Mouse (Mus musculus) pancreas, adult 10 weeks (tissue): ENCODE data around the gene Scgb1b10. TPM values are rescaled to one million over a fixed set of nuclear protein-coding genes. Genes with fewer than 3 reads are reported as not detected.

Source experiments
- polyA plus RNA-seq: library from polyadenylated mRNA; stranded (reverse); fragments of 350-450 nt; fragmentation: Illumina TruSeq; extraction: RNeasy Lipid Tissue Mini Kit (QIAGEN cat#74804); gene quantifications from one replicate; pipeline ENCODE4 v1.2.3, GENCODE M21; 2015; ENCODE audit warnings: low read depth, low replicate concordance; ENCODE audit not compliant: insufficient read depth

The Scgb1b10 gene
- not detected for polyA plus RNA-seq

GRCm38 (mm10) chr7:32100553-32100952, at the start of gene Scgb1b10:
Scgb1b10 (plus strand) TSS chr7:32100853.

Other genes starting within 250 kb of the Scgb1b10 start
- gene Scgb2b11, start 110.3 kb downstream of the Scgb1b10 start, polyA plus RNA-seq = not detected
- gene Scgb1b11, start 122.0 kb downstream of the Scgb1b10 start, polyA plus RNA-seq = not detected
- not detected for gene Scgb2b12, start 226.4 kb downstream of the Scgb1b10 start, polyA plus RNA-seq
- not detected for gene Scgb1b12, start 233.3 kb downstream of the Scgb1b10 start, polyA plus RNA-seq